Mouse (Mus musculus) kidney, adult 2 months (tissue): ENCODE data around the gene Igdcc3.

Experiments used
- CTCF ChIP-seq: fragments of 200-500 bp; conservative IDR thresholded peaks from 2 replicates; pipeline ENCODE4 v1.5.1; 2011; ENCODE audit warnings: low read depth, mild to moderate bottlenecking, control low read depth, low read length, moderate library complexity, mixed read lengths; ENCODE audit not compliant: insufficient read depth, insufficient read length
- POLR2A ChIP-seq: fragments of 200-500 bp; IDR thresholded peaks from one replicate; pipeline ENCODE4 v1.6.1; 2011; ENCODE audit warnings: low read depth, low read length, control low read depth

DNA sequence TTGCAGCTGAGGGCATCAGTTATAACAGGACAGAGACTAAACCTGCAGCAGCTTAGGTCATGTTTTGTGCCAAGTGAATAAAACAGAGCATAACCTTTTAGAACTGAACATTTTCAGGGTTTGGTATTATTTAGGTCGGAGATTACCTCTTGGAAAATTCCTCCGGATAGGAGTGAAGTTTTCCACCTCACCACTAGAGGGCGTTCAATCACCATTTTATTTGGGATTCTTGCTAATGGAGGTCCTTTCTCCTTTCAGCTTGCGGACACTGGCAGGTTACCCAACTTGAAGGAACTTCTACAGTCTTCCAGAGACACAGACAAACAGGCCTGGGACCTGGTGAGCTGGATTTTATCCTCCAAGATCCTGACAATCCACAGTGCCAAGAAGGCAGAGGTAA lies 84.8 kb downstream of the Igdcc3 start:
- TF ChIP-seq CTCF (peak; percentile 21; the same call in 1 of the 2 replicates), POLR2A (no peak)
